Mouse (Mus musculus) brain, embryonic 14.5 days (tissue): ENCODE results near the gene C87977.
"Not testable (repeated sequence)": the region's sequence is repeated elsewhere in the genome, so short reads cannot be mapped to it uniquely, and the experiment has no call there.

Experiments used
- CTCF ChIP-seq: fragments of 200-500 bp; IDR thresholded peaks from 2 replicates; pipeline ENCODE4 v1.5.1; 2012; ENCODE audit warnings: inconsistent platforms, mild to moderate bottlenecking, moderate library complexity, borderline replicate concordance; ENCODE audit not compliant: insufficient read depth, insufficient read length; ENCODE audit errors: extremely low read depth
- POLR2A ChIP-seq: fragments of 200-500 bp; IDR thresholded peaks from 2 replicates; pipeline ENCODE4 v1.6.1; 2012; ENCODE audit warnings: mild to moderate bottlenecking, inconsistent platforms, borderline replicate concordance; ENCODE audit not compliant: poor library complexity, insufficient read depth, insufficient read length, severe bottlenecking; ENCODE audit errors: extremely low read depth

- TF ChIP-seq CTCF, POLR2A: not testable (repeated sequence)
These were observed at the start of gene C87977 for GRCm38 (mm10) chr4:144213218-144213617.
